Mouse (Mus musculus): ENCODE data around the gene Nfix.
"Not testable (repeated sequence)": the region's sequence is repeated elsewhere in the genome, so short reads cannot be mapped to it uniquely, and the experiment has no call there.

Nfix gene

GRCm38 (mm10) chr8:84832034-84832717, 32.0 kb upstream of the Nfix start:
- peak; percentile 89 to 91 for DNase-seq

GRCm38 (mm10) chr8:84831490-84831889, 31.3 kb upstream of the Nfix start, which contains the start of gene Gadd45gip1:
Gene Gadd45gip1 (plus strand): TSS chr8:84831522.
- peak in 1 of 2 experiments; percentile 35 for DNase-seq

- not testable (repeated sequence) for DNase-seq
Measured at GRCm38 (mm10) chr8:84826518-84826917, 26.4 kb upstream of the Nfix start.

GRCm38 (mm10) chr8:84825636-84826035, 25.5 kb upstream of the Nfix start:
- no peak for DNase-seq

- DNase-seq, result peak; percentile 77 to 84
Measured at GRCm38 (mm10) chr8:84823653-84824052, 23.5 kb upstream of the Nfix start.

- DNase-seq, result no peak
Measured at GRCm38 (mm10) chr8:84822723-84823122, 22.6 kb upstream of the Nfix start, which contains the start of gene Dand5. Gene Dand5 (minus strand): TSS chr8:84822823.

- no peak for DNase-seq
Measured at GRCm38 (mm10) chr8:84816117-84816516, 16.0 kb upstream of the Nfix start.

GRCm38 (mm10) chr8:84815547-84815946, 15.4 kb upstream of the Nfix start:
- peak; percentile 97 to 99 for DNase-seq

GRCm38 (mm10) chr8:84814555-84815441, 14.7 kb upstream of the Nfix start:
- DNase-seq, result peak in 1 of 2 experiments; percentile 26

GRCm38 (mm10) chr8:84814240-84814554, 14.1 kb upstream of the Nfix start:
- DNase-seq, result no peak

- no peak for DNase-seq
Measured at GRCm38 (mm10) chr8:84813830-84814229, 13.7 kb upstream of the Nfix start.

- DNase-seq, result peak; percentile 90 to 92
Measured at GRCm38 (mm10) chr8:84813059-84813458, 12.9 kb upstream of the Nfix start.

- DNase-seq, result no peak
Measured at GRCm38 (mm10) chr8:84811303-84811702, 11.2 kb upstream of the Nfix start.

GRCm38 (mm10) chr8:84810896-84811295, 10.8 kb upstream of the Nfix start:
- peak; percentile 95 to 96 for DNase-seq

GRCm38 (mm10) chr8:84809941-84810280, 9.8 kb upstream of the Nfix start:
- DNase-seq, result no peak

GRCm38 (mm10) chr8:84809109-84809940, 9.2 kb upstream of the Nfix start:
- no peak for DNase-seq

GRCm38 (mm10) chr8:84806031-84806430, 5.9 kb upstream of the Nfix start:
- no peak for DNase-seq

GRCm38 (mm10) chr8:84799136-84799931, 810 bp downstream of the Nfix start:
- DNase-seq, result peak; percentile 74 to 82

GRCm38 (mm10) chr8:84798446-84799135, 1.6 kb downstream of the Nfix start:
- no peak for DNase-seq

- DNase-seq, result no peak
Measured at GRCm38 (mm10) chr8:84797971-84798370, 2.2 kb downstream of the Nfix start.

GRCm38 (mm10) chr8:84797256-84797797, 2.8 kb downstream of the Nfix start:
- no peak for DNase-seq

Data from kidney, postnatal 4 days (tissue).